Mouse (Mus musculus) liver, embryonic 14.5 days (tissue): ENCODE measurements around the gene BC003965.
A peak's percentile ranks its signal among the peaks of the same experiment; 100 is the strongest.

ENCODE experiments used
- CTCF ChIP-seq: IDR thresholded peaks from 2 replicates; pipeline ENCODE4 v1.5.1; 2016; ENCODE audit warnings: antibody characterized with exemption, low read depth, control low read depth
- EP300 ChIP-seq: IDR thresholded peaks from 2 replicates; pipeline ENCODE4 v1.6.1; 2016; ENCODE audit warnings: antibody characterized with exemption, low read depth

DNA sequence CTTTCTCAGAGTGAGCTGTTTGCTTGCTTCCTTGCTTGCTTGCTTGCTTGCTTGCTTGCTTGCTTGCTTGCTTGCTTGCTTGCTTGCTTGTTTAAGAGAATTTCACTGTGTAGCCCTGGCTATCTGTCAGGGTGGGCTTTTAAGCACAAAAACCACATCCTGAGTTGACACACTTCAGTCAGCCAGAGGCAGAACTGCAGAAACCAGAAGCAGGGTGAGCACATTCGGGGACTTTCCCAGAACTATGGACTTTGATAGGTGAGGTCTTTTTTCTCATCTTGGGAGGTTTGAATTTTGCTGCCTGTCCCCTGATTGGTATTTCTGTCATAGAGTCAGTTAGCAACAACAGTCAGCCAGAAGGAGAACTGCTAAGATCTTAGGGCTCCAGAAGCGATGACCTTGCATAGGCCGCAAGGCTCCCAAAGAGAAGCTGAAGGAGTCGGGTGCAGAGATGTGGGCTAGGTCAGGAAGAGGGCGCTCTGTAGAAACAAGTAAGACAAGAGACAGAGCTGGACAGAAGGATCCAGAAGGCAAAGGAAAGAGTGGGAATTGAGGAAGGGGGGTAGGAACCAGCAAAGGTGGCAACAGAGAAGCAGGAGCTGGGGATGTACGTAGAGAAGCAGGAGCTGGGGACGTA lies 40.4 kb downstream of the BC003965 start:
- TF ChIP-seq CTCF (0 out of 2 replicates have a peak, but pooled peaks have one; percentile 40), EP300 (no peak)
